Mouse (Mus musculus) hindbrain, embryonic 10.5 days (tissue): ENCODE data around the gene Nmnat2. TPM values are rescaled to one million over a fixed set of nuclear protein-coding genes. Genes with fewer than 3 reads are reported as not detected.

Experiments
- DNase-seq: peaks from one replicate; pipeline ENCODE4 v3.0.0-alpha.2; 2017; ENCODE audit warnings: low spot score
- H3K27ac ChIP-seq: fragments of 300-500 bp; sonication (generic); 2 replicates; pipeline ENCODE4 v1.5.1; 2016; ENCODE audit warnings: mild to moderate bottlenecking, moderate library complexity
- H3K27me3 ChIP-seq: fragments of 300-500 bp; sonication (generic); 2 replicates; pipeline ENCODE4 v1.6.1; 2016; ENCODE audit warnings: mild to moderate bottlenecking; ENCODE audit not compliant: poor library complexity, insufficient read depth, severe bottlenecking
- H3K36me3 ChIP-seq: fragments of 300-500 bp; sonication (generic); 2 replicates; pipeline ENCODE4 v1.6.1; 2016; ENCODE audit warnings: mild to moderate bottlenecking, moderate library complexity
- H3K4me1 ChIP-seq: fragments of 300-500 bp; sonication (generic); replicated peaks from 2 replicates; pipeline ENCODE4 v1.6.1; 2016; ENCODE audit warnings: mild to moderate bottlenecking
- H3K4me3 ChIP-seq: fragments of 300-500 bp; sonication (generic); 2 replicates; pipeline ENCODE4 v1.5.1; 2016; ENCODE audit warnings: mild to moderate bottlenecking, moderate library complexity
- H3K9me3 ChIP-seq: fragments of 300-500 bp; sonication (generic); 2 replicates; pipeline ENCODE4 v1.6.1; 2016; ENCODE audit warnings: mild to moderate bottlenecking, moderate library complexity
- WGBS: fragments of 180-500 bp; shearing (Covaris S2); methylation state at CpG from one replicate; pipeline ENCODE4 v1.1.7; 2016; 5-methylcytosine and 5-hydroxymethylcytosine counted together
- polyA plus RNA-seq: library from polyadenylated mRNA; unstranded; fragments of >200 nt; fragmentation: Nextera tagmentation; extraction: Ambion mirVana; gene quantifications from 2 replicates; pipeline ENCODE4 v1.2.1, GENCODE M21; 2016

Gene Nmnat2
- polyA plus RNA-seq, 1 experiment from 2014 or later: 20.6 TPM

- Histone ChIP-seq H3K4me3 (no peak overlapping the region), H3K27ac (peak overlapping the region; percentile 86), H3K27me3 (peaks cover 10% of the 10 kb centered on the region; the same call in 1 of the 2 replicates), H3K4me1 (peaks cover 56% of the 10 kb centered on the region), H3K9me3 (no peaks in the 10 kb centered on the region), H3K36me3 (no peaks in the 10 kb centered on the region)
- 8% methylated on average over 11 of the region's 11 CpGs for WGBS
- DNase-seq: peak; percentile 72
Measured at GRCm38 (mm10) chr1:153054112-153054821, 99.5 kb downstream of the Nmnat2 start.

GRCm38 (mm10) chr1:153058290-153058689 is 103.5 kb downstream of the Nmnat2 start:
- Histone ChIP-seq H3K27ac (no peak overlapping the region), H3K36me3 (no peaks in the 10 kb centered on the region), H3K4me1 (peaks cover 45% of the 10 kb centered on the region), H3K9me3 (no peaks in the 10 kb centered on the region), H3K27me3 (peaks cover 9% of the 10 kb centered on the region; the same call in 1 of the 2 replicates), H3K4me3 (no peak overlapping the region)
- 86% methylated on average over 7 of the region's 7 CpGs for WGBS
- DNase-seq: no peak

- Histone ChIP-seq H3K27me3 (peaks cover 9% of the 10 kb centered on the region; the same call in 1 of the 2 replicates), H3K4me3 (no peak overlapping the region), H3K9me3 (no peaks in the 10 kb centered on the region), H3K4me1 (peaks cover 33% of the 10 kb centered on the region), H3K27ac (peak overlapping the region; percentile 74), H3K36me3 (no peaks in the 10 kb centered on the region)
- 70% methylated on average over 9 of the region's 9 CpGs for WGBS
- no peak for DNase-seq
Measured at GRCm38 (mm10) chr1:153059626-153060025, 104.8 kb downstream of the Nmnat2 start.

- peak overlapping the region; percentile 82 for H3K27ac ChIP-seq
- peaks cover 23% of the 10 kb centered on the region for H3K4me1 ChIP-seq
- DNase-seq: no peak
- 0 out of 2 replicates have a peak, but pooled peaks cover 4% of the 10 kb centered on the region for H3K27me3 ChIP-seq
- no peak overlapping the region for H3K4me3 ChIP-seq
- 44% methylated on average over 7 of the region's 7 CpGs for WGBS
- H3K36me3 ChIP-seq: no peaks in the 10 kb centered on the region
- H3K9me3 ChIP-seq: no peaks in the 10 kb centered on the region
Measured at GRCm38 (mm10) chr1:153062547-153062946, 107.8 kb downstream of the Nmnat2 start.

- 84% methylated on average over 9 of the region's 9 CpGs for WGBS
- Histone ChIP-seq H3K36me3 (no peaks in the 10 kb centered on the region), H3K4me1 (peaks cover 18% of the 10 kb centered on the region), H3K9me3 (no peaks in the 10 kb centered on the region), H3K4me3 (no peak overlapping the region), H3K27ac (no peak overlapping the region), H3K27me3 (0 out of 2 replicates have a peak, but pooled peaks cover under 1% of the 10 kb centered on the region)
- no peak for DNase-seq
Measured at GRCm38 (mm10) chr1:153064784-153065390, 110.1 kb downstream of the Nmnat2 start.

GRCm38 (mm10) chr1:153065473-153066386 is 110.9 kb downstream of the Nmnat2 start:
- 0 out of 2 replicates have a peak, but pooled peaks cover 8% of the 10 kb centered on the region for H3K27me3 ChIP-seq
- no peaks in the 10 kb centered on the region for H3K36me3 ChIP-seq
- 93% methylated on average over 12 of the region's 12 CpGs for WGBS
- H3K27ac ChIP-seq: no peak overlapping the region
- no peaks in the 10 kb centered on the region for H3K9me3 ChIP-seq
- peaks cover 16% of the 10 kb centered on the region for H3K4me1 ChIP-seq
- H3K4me3 ChIP-seq: no peak overlapping the region
- no peak for DNase-seq

- DNase-seq: no peak
- Histone ChIP-seq H3K4me1 (peaks cover 15% of the 10 kb centered on the region), H3K27me3 (peaks cover 13% of the 10 kb centered on the region), H3K9me3 (no peaks in the 10 kb centered on the region), H3K4me3 (no peak overlapping the region), H3K36me3 (no peaks in the 10 kb centered on the region), H3K27ac (no peak overlapping the region)
- WGBS: 76% methylated on average over 4 of the region's 4 CpGs
Measured at GRCm38 (mm10) chr1:153066387-153066781, 111.6 kb downstream of the Nmnat2 start.

GRCm38 (mm10) chr1:153071563-153071962 is 116.8 kb downstream of the Nmnat2 start:
- Histone ChIP-seq H3K36me3 (no peaks in the 10 kb centered on the region), H3K27me3 (peaks cover 59% of the 10 kb centered on the region)

GRCm38 (mm10) chr1:153071995-153072394 is 117.2 kb downstream of the Nmnat2 start:
- H3K36me3 ChIP-seq: no peaks in the 10 kb centered on the region
- H3K27ac ChIP-seq: no peak overlapping the region
- H3K27me3 ChIP-seq: peaks cover 63% of the 10 kb centered on the region
- WGBS: 42% methylated on average over 12 of the region's 12 CpGs
- peak overlapping the region; percentile 14; the same call in 1 of the 2 replicates for H3K4me3 ChIP-seq
- H3K4me1 ChIP-seq: peaks cover 27% of the 10 kb centered on the region
- no peaks in the 10 kb centered on the region for H3K9me3 ChIP-seq
- no peak for DNase-seq

More at GRCm38 (mm10) chr1:153071563-153071962, 116.8 kb downstream of the Nmnat2 start:
- 51% methylated on average over 16 of the region's 16 CpGs for WGBS
- Histone ChIP-seq H3K9me3 (no peaks in the 10 kb centered on the region), H3K4me1 (peaks cover 27% of the 10 kb centered on the region), H3K27ac (no peak overlapping the region), H3K4me3 (peak overlapping the region; percentile 14; the same call in 1 of the 2 replicates)
- DNase-seq: no peak

- Histone ChIP-seq H3K4me3 (no peak overlapping the region), H3K4me1 (peaks cover 27% of the 10 kb centered on the region), H3K36me3 (no peaks in the 10 kb centered on the region), H3K9me3 (no peaks in the 10 kb centered on the region), H3K27me3 (peaks cover 66% of the 10 kb centered on the region), H3K27ac (no peak overlapping the region; the same call in 1 of the 2 replicates)
- 42% methylated on average over 10 of the region's 10 CpGs for WGBS
- DNase-seq: no peak
Measured at GRCm38 (mm10) chr1:153072711-153073110, 117.9 kb downstream of the Nmnat2 start.

GRCm38 (mm10) chr1:153073441-153073840 is 118.6 kb downstream of the Nmnat2 start:
- Histone ChIP-seq H3K4me1 (peaks cover 27% of the 10 kb centered on the region), H3K4me3 (no peak overlapping the region), H3K9me3 (no peaks in the 10 kb centered on the region), H3K27me3 (peaks cover 66% of the 10 kb centered on the region), H3K36me3 (no peaks in the 10 kb centered on the region), H3K27ac (no peak overlapping the region)
- no peak for DNase-seq
- WGBS: 14% methylated on average over 9 of the region's 9 CpGs

GRCm38 (mm10) chr1:153075087-153075736 is 120.4 kb downstream of the Nmnat2 start:
- Histone ChIP-seq H3K36me3 (no peaks in the 10 kb centered on the region), H3K9me3 (no peaks in the 10 kb centered on the region), H3K4me1 (peaks cover 27% of the 10 kb centered on the region), H3K4me3 (no peak overlapping the region), H3K27me3 (peaks cover 63% of the 10 kb centered on the region), H3K27ac (no peak overlapping the region)
- no peak for DNase-seq
- WGBS: 89% methylated on average over 3 of the region's 3 CpGs
